In genomic region chr5:117993550-117993949, GRCm38 (mm10) we compare ENCODE assay signal across 12 mouse cellular contexts.
"Had no signal": no experiment of that assay in that cellular context is flagged by ENCODE, and none has a peak within 500 bp of the region (broad histone marks: within the 10 kb centered on the region; RNA-seq: fewer than 3 reads in every experiment).

No protein-coding gene starts in this region.

- H3K4me2 ChIP-seq: liver, embryonic 11.5 days; liver, embryonic 15.5 days; lung, embryonic 15.5 days; midbrain, embryonic 13.5 days had no signal

- H3K27me3 ChIP-seq: liver, embryonic 15.5 days; lung, embryonic 15.5 days; midbrain, embryonic 13.5 days had no signal

- H3K9me3 ChIP-seq: limb, embryonic 10.5 days; liver, embryonic 15.5 days; lung, embryonic 15.5 days; midbrain, embryonic 13.5 days had no signal

- ATAC-seq: hindbrain, embryonic 16.5 days; inflammation-experienced regulatory T-cells, adult 6 months; intestine, postnatal 0 days; midbrain, embryonic 13.5 days had no signal

- H3K9ac ChIP-seq: liver, embryonic 15.5 days; lung, embryonic 15.5 days; midbrain, embryonic 13.5 days had no signal

- H3K27ac ChIP-seq: limb, embryonic 10.5 days; liver, embryonic 15.5 days; lung, embryonic 15.5 days; midbrain, embryonic 13.5 days had no signal

- DNase-seq: kidney, adult 8-10 months; kidney, postnatal 25 days; thymus, postnatal 14 days had no signal

- H3K4me3 ChIP-seq: left cerebral cortex, adult 2 months; limb, embryonic 10.5 days; liver, embryonic 15.5 days; lung, embryonic 15.5 days; midbrain, embryonic 13.5 days had no signal

- H3K4me1 ChIP-seq: limb, embryonic 10.5 days; lung, embryonic 15.5 days; midbrain, embryonic 13.5 days had no signal
